Mouse (Mus musculus): ENCODE data around the gene Arid3c. TPM values are rescaled to one million over a fixed set of nuclear protein-coding genes. Genes with fewer than 3 reads are reported as not detected.
"Not testable (repeated sequence)": the region's sequence is repeated elsewhere in the genome, so short reads cannot be mapped to it uniquely, and the experiment has no call there.

Gene Arid3c
- polyA plus RNA-seq (2015; fragmentation: Nextera tagmentation; extraction: Ambion mirVana): 1.1 and 2.2 TPM in 2 replicates

GRCm38 (mm10) chr4:41731052-41731765 is at the start of gene Arid3c:
Gene Arid3c (minus strand): TSS chr4:41731142.
- no peak for ATAC-seq (ENCODE audit: low FRiP score)
- H3K9me3 ChIP-seq: no peaks in the 10 kb centered on the region
- peak within 1 kb of the TSS; percentile 63 for H3K9ac ChIP-seq
- H3K27ac ChIP-seq: no peak within 1 kb of the TSS
- peak within 1 kb of the TSS; percentile 69 for H3K4me2 ChIP-seq
- H3K4me3 ChIP-seq: peak within 1 kb of the TSS; percentile 41
- 2% methylated on average over 49 of the region's 50 CpGs for WGBS
- H3K27me3 ChIP-seq: peaks cover 76% of the 10 kb centered on the region
- no peaks in the 10 kb centered on the region for H3K36me3 ChIP-seq
- peaks cover 28% of the 10 kb centered on the region for H3K4me1 ChIP-seq (replicated peaks)

- not testable (repeated sequence) for H3K9me3 ChIP-seq; H3K27me3 ChIP-seq; H3K4me2 ChIP-seq; ATAC-seq (ENCODE audit: low FRiP score); H3K4me3 ChIP-seq; H3K9ac ChIP-seq; H3K27ac ChIP-seq; H3K36me3 ChIP-seq
- H3K4me1 ChIP-seq (replicated peaks): peaks cover 11% of the 10 kb centered on the region
- WGBS: 88% methylated on average over 1 of the region's 1 CpGs
These were observed 44.9 kb upstream of the Arid3c start for GRCm38 (mm10) chr4:41775840-41776239.

- WGBS: 65% methylated on average over 3 of the region's 3 CpGs
- peak overlapping the region; percentile 63; the same call in 1 of the 2 replicates for H3K9ac ChIP-seq
- H3K4me3 ChIP-seq: peak overlapping the region; percentile 47
- peak overlapping the region; percentile 53 for H3K4me2 ChIP-seq
- peaks cover 11% of the 10 kb centered on the region for H3K4me1 ChIP-seq (replicated peaks)
- H3K27ac ChIP-seq: peak overlapping the region; percentile 78
- not testable (repeated sequence) for H3K9me3 ChIP-seq; H3K27me3 ChIP-seq; ATAC-seq (ENCODE audit: low FRiP score); H3K36me3 ChIP-seq
These were observed 43.6 kb upstream of the Arid3c start for GRCm38 (mm10) chr4:41774506-41774905.

GRCm38 (mm10) chr4:41774002-41774401 is 43.1 kb upstream of the Arid3c start, which contains the start of gene Ccl27a:
Gene Ccl27a (minus strand): TSS chr4:41774247.
- Histone ChIP-seq H3K9ac (peak within 1 kb of the TSS; percentile 69), H3K27ac (peak within 1 kb of the TSS; percentile 78), H3K4me3 (peak within 1 kb of the TSS; percentile 47), H3K4me2 (peak within 1 kb of the TSS; percentile 54), H3K4me1 (replicated peaks) (peaks cover 11% of the 10 kb centered on the region)
- not testable (repeated sequence) for H3K27me3 ChIP-seq; ATAC-seq (ENCODE audit: low FRiP score); H3K36me3 ChIP-seq; H3K9me3 ChIP-seq
- 1% methylated on average over 12 of the region's 14 CpGs for WGBS

GRCm38 (mm10) chr4:41773502-41773901 is 42.6 kb upstream of the Arid3c start:
- H3K27me3 ChIP-seq; H3K9me3 ChIP-seq; ATAC-seq (ENCODE audit: low FRiP score); H3K36me3 ChIP-seq: not testable (repeated sequence)
- peak overlapping the region; percentile 69 for H3K9ac ChIP-seq
- peak overlapping the region; percentile 72 for H3K27ac ChIP-seq
- H3K4me3 ChIP-seq: peak overlapping the region; percentile 47
- peak overlapping the region; percentile 51 for H3K4me2 ChIP-seq
- peaks cover 11% of the 10 kb centered on the region for H3K4me1 ChIP-seq (replicated peaks)
- under 1% methylated on average over 18 of the region's 25 CpGs for WGBS

GRCm38 (mm10) chr4:41772946-41773345 is 42.0 kb upstream of the Arid3c start:
- Histone ChIP-seq H3K4me1 (replicated peaks) (peaks cover 11% of the 10 kb centered on the region), H3K4me2 (peak overlapping the region; percentile 54), H3K4me3 (peak overlapping the region; percentile 38), H3K9ac (peak overlapping the region; percentile 46)
- WGBS: 7% methylated on average over 7 of the region's 16 CpGs
- not testable (repeated sequence) for H3K27ac ChIP-seq; ATAC-seq (ENCODE audit: low FRiP score); H3K27me3 ChIP-seq; H3K9me3 ChIP-seq; H3K36me3 ChIP-seq

GRCm38 (mm10) chr4:41767301-41767700 is 36.4 kb upstream of the Arid3c start:
- not testable (repeated sequence) for H3K4me2 ChIP-seq; H3K9ac ChIP-seq; H3K36me3 ChIP-seq; ATAC-seq (ENCODE audit: low FRiP score); H3K4me3 ChIP-seq; H3K27ac ChIP-seq; H3K9me3 ChIP-seq; H3K27me3 ChIP-seq
- 93% methylated on average over 10 of the region's 10 CpGs for WGBS
- peaks cover 11% of the 10 kb centered on the region for H3K4me1 ChIP-seq (replicated peaks)

GRCm38 (mm10) chr4:41763176-41763575 is 32.2 kb upstream of the Arid3c start:
- not testable (repeated sequence) for H3K4me2 ChIP-seq

GRCm38 (mm10) chr4:41762688-41763114 is 31.8 kb upstream of the Arid3c start:
- Histone ChIP-seq H3K27ac (peak overlapping the region; percentile 48; the same call in 1 of the 2 replicates), H3K9ac (peak overlapping the region; percentile 46; the same call in 1 of the 2 replicates), H3K36me3 (peaks cover 11% of the 10 kb centered on the region), H3K4me1 (replicated peaks) (peaks cover 34% of the 10 kb centered on the region)
- not testable (repeated sequence) for H3K27me3 ChIP-seq, H3K4me3 ChIP-seq, H3K9me3 ChIP-seq, H3K4me2 ChIP-seq
- 44% methylated on average over 8 of the region's 8 CpGs for WGBS
- ATAC-seq (ENCODE audit: low FRiP score): 0 out of 2 replicates have a peak, but pooled peaks have one; percentile 23

More at GRCm38 (mm10) chr4:41763176-41763575, 32.2 kb upstream of the Arid3c start:
- peaks cover 13% of the 10 kb centered on the region for H3K36me3 ChIP-seq
- H3K4me1 ChIP-seq (replicated peaks): peaks cover 34% of the 10 kb centered on the region
- H3K9ac ChIP-seq; ATAC-seq (ENCODE audit: low FRiP score); H3K9me3 ChIP-seq; H3K4me3 ChIP-seq; H3K27me3 ChIP-seq; H3K27ac ChIP-seq: not testable (repeated sequence)
- 92% methylated on average over 4 of the region's 6 CpGs for WGBS

- Histone ChIP-seq H3K9ac (peak overlapping the region; percentile 46; the same call in 1 of the 2 replicates), H3K4me1 (replicated peaks) (peaks cover 34% of the 10 kb centered on the region), H3K27me3 (no peaks in the 10 kb centered on the region), H3K9me3 (no peaks in the 10 kb centered on the region), H3K4me3 (no peak overlapping the region), H3K27ac (peak overlapping the region; percentile 48), H3K36me3 (peaks cover 7% of the 10 kb centered on the region), H3K4me2 (peak overlapping the region; percentile 8; the same call in 1 of the 2 replicates)
- peak; percentile 17; the same call in 1 of the 2 replicates for ATAC-seq (ENCODE audit: low FRiP score)
- WGBS: 38% methylated on average over 8 of the region's 8 CpGs
These were observed 31.3 kb upstream of the Arid3c start for GRCm38 (mm10) chr4:41762099-41762687.

- Histone ChIP-seq H3K27ac (peak overlapping the region; percentile 27; the same call in 1 of the 2 replicates), H3K9ac (no peak overlapping the region; the same call in 1 of the 2 replicates), H3K36me3 (peaks cover 7% of the 10 kb centered on the region), H3K9me3 (no peaks in the 10 kb centered on the region), H3K4me1 (replicated peaks) (peaks cover 34% of the 10 kb centered on the region), H3K27me3 (no peaks in the 10 kb centered on the region), H3K4me2 (peak overlapping the region; percentile 61; the same call in 1 of the 2 replicates), H3K4me3 (no peak overlapping the region)
- no peak for ATAC-seq (ENCODE audit: low FRiP score)
These were observed 30.7 kb upstream of the Arid3c start for GRCm38 (mm10) chr4:41761680-41762079.

GRCm38 (mm10) chr4:41760911-41761310 is 30.0 kb upstream of the Arid3c start:
- Histone ChIP-seq H3K4me3 (peak overlapping the region; percentile 40), H3K36me3 (peaks cover 7% of the 10 kb centered on the region), H3K9me3 (no peaks in the 10 kb centered on the region), H3K9ac (peak overlapping the region; percentile 74), H3K4me1 (replicated peaks) (peaks cover 40% of the 10 kb centered on the region), H3K27me3 (no peaks in the 10 kb centered on the region), H3K4me2 (peak overlapping the region; percentile 61), H3K27ac (peak overlapping the region; percentile 56)
- 90% methylated on average over 4 of the region's 4 CpGs for WGBS
- peak; percentile 40 for ATAC-seq (ENCODE audit: low FRiP score)
